Mouse (Mus musculus): ENCODE measurements around the gene Rpl38. TPM values are rescaled to one million over a fixed set of nuclear protein-coding genes. Genes with fewer than 3 reads are reported as not detected.

Gene Rpl38
- 1,489 and 1,642 TPM in 2 replicates for polyA plus RNA-seq (2012; rRNA removed)

GRCm38 (mm10) chr11:114668301-114668710 lies at the start of gene Rpl38:
Rpl38 (plus strand) TSS chr11:114668524.

GRCm38 (mm10) chr11:114675341-114675825 lies 7.1 kb downstream of the Rpl38 start, which contains the start of gene Ttyh2:
Ttyh2 (plus strand) TSS chr11:114675431.

Other genes starting within 250 kb of the Rpl38 start
- 6.7 and 7.3 TPM in 2 replicates for gene Ttyh2, start 6.9 kb downstream of the Rpl38 start, polyA plus RNA-seq (2012; rRNA removed)
- gene Dnaic2, start 58.9 kb downstream of the Rpl38 start, polyA plus RNA-seq (2012; rRNA removed), result 6.2 and 8.1 TPM in 2 replicates
- gene Kif19a, start 96.9 kb downstream of the Rpl38 start, polyA plus RNA-seq (2012; rRNA removed), result 0.16 and 0.17 TPM in 2 replicates
- gene Btbd17, start 127.4 kb downstream of the Rpl38 start, polyA plus RNA-seq (2012; rRNA removed), result 0.06 and 0.14 TPM in 2 replicates
- gene Gpr142, start 130.4 kb downstream of the Rpl38 start, polyA plus RNA-seq (2012; rRNA removed), result not detected in 2 replicates
- 10.7 and 12.3 TPM in 2 replicates for gene Gprc5c, start 182.6 kb downstream of the Rpl38 start, polyA plus RNA-seq (2012; rRNA removed)
- gene Cd300a, start 221.5 kb downstream of the Rpl38 start, polyA plus RNA-seq (2012; rRNA removed), result 3.2 and 3.8 TPM in 2 replicates

Data from liver, embryonic 18 days (tissue).